8 mouse cellular contexts compared by ENCODE assay signal in genomic region chr3:53563746-53564145, GRCm38 (mm10).
DNase-seq lines count a peak whose midpoint lies in the region; ATAC-seq lines count a peak whose summit lies in the region.

No protein-coding gene starts in this region.

- peaks cover 22% of the 10 kb centered on the region for H3K4me1 ChIP-seq in stomach, embryonic 15.5 days

- H3K27me3 ChIP-seq in stomach, embryonic 15.5 days (replicated peaks): no peaks in the 10 kb centered on the region

- no peak overlapping the region for H3K9ac ChIP-seq in stomach, embryonic 15.5 days

- intact Hi-C loops in heart, postnatal 25 days (cut with DNase I): no loop called here

- H3K4me2 ChIP-seq in stomach, embryonic 15.5 days: 0 out of 2 replicates have a peak overlapping the region, but pooled peaks have one; percentile 1

- WGBS in stomach, embryonic 15.5 days: 31% methylated on average over 7 of the region's 7 CpGs

- ATAC-seq in stomach, embryonic 15.5 days (ENCODE audit: insufficient read depth, low FRiP score, low read depth): no peak

- peak overlapping the region; percentile 80 for H3K27ac ChIP-seq in stomach, embryonic 15.5 days

- no peak overlapping the region for H3K4me3 ChIP-seq in stomach, embryonic 15.5 days (replicated peaks)

- peak; percentile 65 for DNase-seq in heart, adult 11 months
- no peak for DNase-seq in heart, postnatal 25 days (ENCODE audit: low spot score)
- peak; percentile 55 for DNase-seq in brain, embryonic 18.5 days (ENCODE audit: low read depth, low spot score)
- peak; percentile 62 for DNase-seq in gastrocnemius, postnatal 10 days
- peak; percentile 50 for DNase-seq in layer of hippocampus, adult 9-11 months
- no peak for DNase-seq in c-Kit-positive CD71-positive TER-119-positive erythroid progenitor cells, embryonic 14.5 days (ENCODE audit: low spot score)
- no peak for DNase-seq in urinary bladder, postnatal 10 days (ENCODE audit: low spot score)

- H3K9me3 ChIP-seq in stomach, embryonic 15.5 days: no peaks in the 10 kb centered on the region

- no peaks in the 10 kb centered on the region for H3K36me3 ChIP-seq in stomach, embryonic 15.5 days

Comparison
In these comparisons a context has a peak if more than half of its experiments do, and no peak if none do; other contexts are left out.
1. DNase-seq: peak in heart, adult 11 months (single experiment), brain, embryonic 18.5 days (single experiment), gastrocnemius, postnatal 10 days (single experiment) and layer of hippocampus, adult 9-11 months (single experiment); none in heart, postnatal 25 days (single experiment), c-Kit-positive CD71-positive TER-119-positive erythroid progenitor cells, embryonic 14.5 days (single experiment) and urinary bladder, postnatal 10 days (single experiment).